Mouse (Mus musculus) C2C12 (cell line): ENCODE results near the gene Xylt1.

Experiments used
- CTCF ChIP-seq: IDR thresholded peaks from one replicate; pipeline ENCODE4 v1.5.1; 2011; ENCODE audit not compliant: control insufficient read depth, insufficient read depth, insufficient read length
- FOSL1 ChIP-seq: IDR thresholded peaks from one replicate; pipeline ENCODE4 v1.8.0; 2011; ENCODE audit warnings: mild to moderate bottlenecking, low read length; ENCODE audit not compliant: poor library complexity, insufficient read depth, severe bottlenecking

DNA sequence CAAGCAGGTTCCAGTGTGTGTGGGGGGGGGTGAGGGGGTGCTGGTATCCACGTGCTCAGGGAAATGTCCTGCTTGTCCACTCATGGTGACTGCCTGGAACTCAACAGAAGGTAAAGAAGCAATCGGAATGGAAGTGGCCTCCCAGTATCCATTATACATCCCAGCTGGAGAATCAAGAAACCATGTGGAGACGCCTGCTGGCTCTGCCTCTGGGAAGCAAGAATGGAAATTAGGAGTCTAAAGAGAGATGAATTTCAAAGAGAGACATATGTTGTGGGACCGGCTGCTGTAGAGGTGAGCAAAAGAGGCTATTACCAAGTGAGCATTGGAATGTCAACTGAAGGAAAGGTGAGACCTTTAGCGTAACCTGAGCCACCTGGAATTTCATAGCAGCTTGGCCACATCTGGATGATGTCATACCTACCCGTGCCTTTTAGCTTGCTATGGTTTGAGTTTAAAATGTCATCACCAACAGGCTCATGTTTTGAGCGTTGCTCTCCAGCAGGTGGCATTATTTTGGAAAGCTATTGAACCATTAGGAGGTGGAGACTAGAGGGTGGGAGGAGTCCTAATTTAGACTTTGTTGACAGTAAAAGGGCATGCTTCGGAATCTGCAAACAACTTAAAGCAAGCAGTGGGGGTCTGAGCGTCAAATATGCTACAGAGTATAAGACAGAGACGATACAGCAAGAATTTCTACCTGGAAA is 329.3 kb downstream of the Xylt1 start:
- TF ChIP-seq CTCF (no peak), FOSL1 (no peak)
